Mouse (Mus musculus) large intestine, adult 2 months (tissue): ENCODE data around the gene Atcay. TPM values are rescaled to one million over a fixed set of nuclear protein-coding genes. Genes with fewer than 3 reads are reported as not detected.

ENCODE experiments used
- DNase-seq: peaks from one replicate; pipeline ENCODE4 v3.0.0-alpha.2; 2012; ENCODE audit warnings: low read depth, low spot score
- WGBS: fragments of 180-500 bp; shearing (Covaris S2); methylation state at CpG from one replicate; pipeline ENCODE4 v1.1.7; 2018; 5-methylcytosine and 5-hydroxymethylcytosine counted together
- polyA plus RNA-seq: library from polyadenylated mRNA; depleted of rRNA; stranded (reverse); fragments of >200 nt; gene quantifications from 2 replicates; pipeline ENCODE4 v1.2.3, GENCODE M21; 2012; rRNA removed

Gene Atcay
- polyA plus RNA-seq, result 0.70 and 0.76 TPM in 2 replicates

DNA sequence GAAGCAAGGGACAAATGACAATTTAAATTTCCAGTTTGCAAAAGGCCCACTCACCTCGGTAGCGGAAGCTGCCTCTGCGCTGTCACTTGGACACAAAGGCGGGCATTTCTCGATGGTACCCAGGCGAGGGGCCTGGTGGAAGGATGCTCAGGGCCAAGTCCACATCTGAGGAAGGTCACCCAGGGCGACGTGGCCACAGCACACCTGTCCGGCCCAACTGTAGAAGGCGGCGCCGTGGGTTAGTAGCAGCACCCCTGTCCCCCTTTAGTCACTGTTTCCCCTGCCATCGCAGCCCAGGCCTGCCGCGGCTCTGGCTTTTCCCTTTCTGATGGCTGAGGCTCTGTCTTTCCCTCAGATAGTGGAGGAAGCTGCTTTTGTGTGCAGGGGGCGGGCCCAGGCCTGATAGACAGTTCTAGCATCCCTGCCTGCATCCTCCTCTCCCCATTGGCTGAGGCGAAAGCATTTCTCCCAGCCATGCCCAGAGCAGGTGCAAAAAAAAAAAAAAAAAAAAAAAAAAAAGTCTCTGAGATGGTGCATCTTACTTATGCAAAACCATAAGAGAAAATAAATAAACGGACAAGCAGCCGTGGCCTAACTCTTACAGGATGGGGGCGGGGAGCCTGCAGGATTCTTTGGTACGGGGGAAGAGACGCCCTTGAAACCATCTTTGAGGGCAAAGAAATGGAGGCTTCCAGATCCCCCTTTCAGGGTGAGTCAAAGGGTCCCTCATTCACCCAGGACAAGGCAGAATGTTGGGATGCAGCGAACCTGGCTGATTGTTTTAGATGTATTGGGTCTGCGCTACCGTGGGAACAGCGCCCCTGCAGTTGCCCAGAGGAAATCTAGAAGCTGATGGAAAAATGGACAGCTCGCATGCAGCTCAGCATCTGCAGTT, at the start of gene Atcay:
Atcay (minus strand) TSS at position 396 of the 895 bp plus-strand sequence.
- 23% methylated on average over 27 of the region's 27 CpGs for WGBS
- no peak for DNase-seq

DNA sequence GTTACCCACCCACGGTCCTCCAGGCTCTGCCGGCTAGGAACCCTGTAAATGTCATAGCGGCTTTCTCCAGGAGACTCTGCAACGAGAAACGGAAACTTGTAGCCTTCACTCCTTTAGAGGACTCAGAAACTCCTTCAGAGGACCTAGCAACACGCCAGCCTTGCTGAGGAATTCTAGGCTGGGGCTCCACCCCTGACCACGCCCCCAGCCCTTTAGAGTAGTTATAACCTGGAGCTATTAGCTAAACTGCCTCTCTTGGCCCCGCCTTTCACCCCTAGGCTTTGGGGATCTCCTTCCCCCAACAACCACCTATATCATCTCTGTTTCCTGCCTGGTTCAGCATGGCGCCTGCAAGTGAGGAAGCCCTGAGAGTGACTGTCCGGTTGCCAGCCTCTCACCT, 48.9 kb upstream of the Atcay start:
- 62% methylated on average over 10 of the region's 10 CpGs for WGBS
- DNase-seq, result no peak

DNA sequence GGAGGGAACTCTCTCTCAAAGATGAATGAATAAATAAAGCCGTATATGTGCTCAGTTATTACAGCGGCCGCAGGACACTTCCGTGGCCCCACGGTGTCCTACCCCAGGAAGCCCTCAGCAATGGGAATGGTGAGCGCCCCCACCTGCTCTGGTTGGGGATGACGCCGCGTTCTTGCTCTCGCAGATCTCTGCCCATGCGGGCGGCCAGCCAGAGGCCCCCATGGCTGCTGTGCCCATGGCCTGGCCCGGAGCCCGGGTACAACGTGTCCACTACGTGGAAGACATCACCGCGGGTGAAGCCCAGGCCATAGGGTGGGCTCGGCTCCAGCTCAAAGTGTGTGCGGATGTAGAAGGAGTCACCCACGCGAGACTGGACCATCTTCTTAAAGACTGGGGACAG, 47.0 kb upstream of the Atcay start:
- WGBS, result 90% methylated on average over 22 of the region's 22 CpGs

DNA sequence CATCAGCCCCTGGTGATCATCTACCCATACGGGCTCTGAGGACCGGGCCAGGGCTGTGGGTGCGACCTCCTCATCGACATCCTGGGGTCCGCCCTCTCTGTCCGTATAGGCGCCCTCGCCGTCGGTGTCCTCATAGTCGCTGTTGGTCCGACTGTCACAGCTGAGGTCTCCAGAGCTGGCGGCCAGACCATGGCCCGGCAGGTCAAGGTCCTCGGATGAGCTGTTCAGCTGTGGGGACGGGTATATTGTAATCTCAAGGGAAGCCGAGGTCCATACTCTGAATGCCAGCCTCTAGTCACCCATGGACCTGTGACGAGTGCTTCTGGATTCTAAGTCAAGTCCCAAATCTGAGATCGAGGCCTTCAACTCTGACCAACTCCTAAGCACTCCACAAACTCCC, 43.2 kb upstream of the Atcay start:
- WGBS, result 93% methylated on average over 19 of the region's 19 CpGs
- no peak for DNase-seq

More for the DNA sequence above, 47.0 kb upstream of the Atcay start:
- no peak for DNase-seq

DNA sequence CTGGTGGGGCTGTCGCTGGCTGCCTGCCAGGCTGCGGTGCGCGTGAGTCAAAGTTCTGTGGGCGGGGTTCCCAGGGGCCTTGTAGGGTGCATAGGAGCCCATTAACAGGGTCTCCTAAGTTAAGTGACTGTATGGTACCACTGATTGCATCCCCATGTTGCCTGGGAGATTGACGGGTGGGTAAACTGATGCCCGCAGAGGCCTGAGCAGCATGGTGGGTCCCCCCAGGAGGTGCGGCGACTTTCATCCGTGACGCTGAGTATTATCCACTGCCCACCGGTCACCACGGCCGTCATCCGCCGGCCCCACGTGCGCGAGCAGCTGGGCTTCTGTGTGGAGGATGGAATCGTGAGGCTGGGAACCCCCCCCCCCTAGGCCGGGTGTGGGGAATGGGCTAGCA, 41.7 kb upstream of the Atcay start:
- WGBS, result 82% methylated on average over 21 of the region's 21 CpGs
- DNase-seq, result no peak

DNA sequence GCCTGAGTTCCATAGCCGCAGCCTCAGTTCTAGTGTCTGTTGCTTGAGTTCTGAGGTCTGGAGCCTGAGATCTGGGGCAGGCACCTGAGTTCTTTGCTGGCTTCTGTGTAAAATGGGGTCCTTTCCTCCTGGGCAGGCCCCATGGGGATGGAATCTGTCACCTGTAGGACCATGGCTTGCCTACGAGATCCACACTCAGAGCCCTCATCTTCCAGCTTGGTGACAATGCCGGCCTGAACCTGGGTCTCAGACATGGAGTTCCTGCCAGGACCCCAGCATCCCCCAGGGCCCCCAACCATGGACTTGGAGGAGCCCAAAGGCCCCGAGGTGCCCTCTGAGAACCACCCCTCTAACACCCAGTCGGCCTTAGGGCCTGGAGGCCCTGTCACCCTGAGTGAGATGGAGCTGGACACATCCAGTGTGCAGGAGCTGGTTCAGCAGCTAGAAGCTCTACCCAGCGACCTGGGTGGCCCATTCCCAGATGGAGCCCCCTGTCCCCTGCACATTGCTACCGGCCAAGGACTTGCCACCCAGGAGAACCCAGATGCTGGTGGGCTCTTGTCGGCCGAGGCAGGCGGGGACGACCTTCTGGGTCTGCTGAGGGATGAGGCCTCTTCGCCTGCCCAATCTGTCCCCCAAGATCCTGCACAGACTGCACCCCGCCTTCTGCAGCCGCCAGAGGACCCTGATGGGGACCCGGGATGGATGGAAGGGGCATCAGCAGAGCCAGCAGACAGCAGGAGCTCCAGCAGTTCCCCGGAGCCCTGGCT, 38.2 kb upstream of the Atcay start:
- WGBS, result 66% methylated on average over 16 of the region's 16 CpGs
- no peak for DNase-seq

DNA sequence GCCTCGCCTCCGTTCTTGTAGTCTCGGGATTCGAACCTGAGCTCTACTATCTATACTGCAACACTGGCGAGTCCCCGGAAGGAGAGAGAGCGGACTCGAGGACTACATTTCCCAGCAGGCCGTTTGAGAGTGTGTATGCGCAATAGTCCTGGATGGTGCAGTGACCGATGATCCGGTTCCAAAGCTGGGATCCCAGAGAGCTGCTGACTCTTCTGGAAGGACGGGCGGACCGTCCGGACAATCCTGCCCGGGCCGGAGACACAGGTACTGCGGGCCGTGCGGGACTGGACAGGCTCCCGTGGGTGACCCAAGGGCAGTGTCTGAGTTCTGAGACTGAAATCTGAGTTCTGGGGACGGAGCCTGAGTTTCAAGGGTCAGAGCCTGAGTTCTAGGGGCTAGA, 37.4 kb upstream of the Atcay start:
- peak; percentile 94 for DNase-seq
- WGBS, result under 1% methylated on average over 23 of the region's 23 CpGs

DNA sequence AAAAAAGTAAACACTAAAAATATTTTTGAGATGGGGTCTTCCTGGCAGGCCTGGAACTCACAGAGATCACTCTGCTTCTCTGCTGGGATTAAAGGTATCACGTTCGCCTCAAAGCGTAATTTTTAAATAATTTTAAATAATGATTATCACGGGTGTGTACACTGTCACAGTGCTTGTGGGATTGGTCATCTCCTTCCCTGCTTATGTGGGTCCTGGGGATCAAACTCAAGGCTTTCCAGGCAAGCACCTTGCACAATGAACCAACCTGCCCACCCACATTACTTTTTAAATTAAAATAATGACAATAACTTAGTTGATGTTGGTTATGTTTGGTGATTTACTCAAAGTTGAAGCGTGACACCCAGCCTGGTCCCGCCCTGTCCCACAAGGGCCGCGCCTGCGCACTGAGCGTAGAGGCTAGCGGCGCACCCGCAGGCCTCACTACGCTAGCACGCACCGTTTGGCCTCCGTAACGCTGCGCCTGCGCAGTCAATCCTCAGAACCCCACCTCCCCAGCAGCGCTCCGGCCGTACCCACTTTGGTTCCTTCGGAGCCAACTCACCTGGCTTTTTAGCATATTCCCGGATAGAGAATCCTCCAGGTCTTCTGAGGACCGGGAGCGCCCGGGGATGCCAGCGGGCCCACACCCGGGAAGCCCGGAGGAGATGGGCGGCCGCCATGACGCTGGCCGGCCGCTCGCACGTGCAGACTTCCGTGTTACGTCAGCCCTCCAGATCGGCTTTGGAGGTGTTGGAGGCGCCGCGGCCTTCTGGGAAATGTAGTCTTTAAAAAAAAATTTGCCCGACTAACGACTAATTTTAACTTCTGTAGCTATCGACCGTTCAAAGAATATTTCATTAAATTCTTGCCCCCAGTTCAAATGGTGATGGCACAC, 35.8 kb upstream of the Atcay start, which contains the start of the genes Mrpl54 and Apba3:
Mrpl54 (minus strand) TSS at position 724 of the 895 bp plus-strand sequence.
Apba3 (plus strand) TSS at position 750 of the 895 bp plus-strand sequence.
- peak; percentile 91 for DNase-seq
- under 1% methylated on average over 48 of the region's 48 CpGs for WGBS

DNA sequence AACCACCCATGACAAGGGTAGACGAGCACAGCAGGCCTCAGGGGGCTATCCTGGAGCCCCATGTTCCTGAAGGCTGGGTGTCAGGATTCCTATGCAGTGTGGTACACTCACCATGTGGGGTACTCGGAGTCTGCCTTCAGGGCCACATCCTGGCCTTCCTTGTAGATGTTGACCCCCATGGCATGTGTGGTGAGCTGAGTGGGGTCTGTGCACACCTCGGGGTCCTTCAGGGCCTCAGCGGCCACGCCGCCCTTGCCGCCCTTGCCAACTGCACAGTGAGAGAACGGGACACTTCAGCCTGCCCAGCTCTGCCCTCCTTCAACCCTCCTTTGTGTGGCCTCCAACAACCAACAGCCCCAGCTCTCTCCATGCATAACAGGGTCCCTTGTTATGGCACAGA, 34.9 kb upstream of the Atcay start:
- WGBS, result 91% methylated on average over 8 of the region's 8 CpGs
- DNase-seq, result no peak

DNA sequence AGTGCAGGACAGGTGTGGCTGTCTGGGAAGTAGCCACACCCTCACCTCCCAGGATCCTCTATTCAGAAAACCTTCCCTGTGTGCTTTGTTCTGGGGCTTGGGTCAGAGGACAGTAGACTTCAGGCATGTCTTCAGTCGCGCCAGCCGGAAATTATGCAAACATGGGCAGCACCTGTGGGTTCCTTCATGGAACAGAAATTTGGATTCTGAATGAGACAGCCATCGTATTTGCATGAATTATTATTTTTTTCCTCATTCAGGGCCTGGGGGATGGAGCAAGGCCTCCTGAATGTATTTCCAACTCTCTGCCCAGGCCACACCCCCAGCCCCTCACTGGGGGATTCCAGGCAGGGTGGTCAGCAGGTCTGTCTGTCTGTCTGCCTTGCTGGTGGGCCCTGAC, 30.4 kb upstream of the Atcay start:
- WGBS, result 85% methylated on average over 4 of the region's 4 CpGs
- DNase-seq, result no peak

DNA sequence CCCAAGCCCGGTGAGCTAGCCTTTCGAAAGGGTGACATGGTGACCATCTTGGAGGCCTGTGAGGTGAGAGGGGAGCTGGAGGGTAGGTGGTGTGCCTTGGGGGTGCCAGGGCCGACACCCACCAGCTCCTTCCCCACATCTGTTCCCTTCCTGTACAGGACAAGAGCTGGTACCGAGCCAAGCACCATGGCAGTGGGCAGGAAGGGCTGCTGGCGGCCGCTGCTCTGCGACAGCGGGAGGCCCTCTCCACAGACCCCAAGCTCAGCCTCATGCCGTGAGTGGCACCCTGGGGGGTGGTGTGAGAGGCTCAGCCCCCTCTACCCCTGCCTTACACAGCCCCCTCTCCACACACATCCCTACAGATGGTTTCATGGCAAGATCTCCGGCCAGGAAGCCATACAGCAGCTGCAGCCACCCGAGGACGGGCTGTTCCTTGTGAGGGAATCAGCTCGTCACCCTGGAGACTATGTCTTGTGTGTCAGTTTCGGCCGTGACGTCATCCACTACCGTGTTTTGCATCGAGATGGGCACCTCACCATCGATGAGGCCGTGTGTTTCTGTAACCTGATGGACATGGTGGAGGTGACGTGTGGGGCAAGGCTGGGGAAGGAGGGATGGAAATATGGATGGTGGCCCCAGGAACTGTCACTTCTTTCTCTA, 28.7 kb upstream of the Atcay start:
- DNase-seq, result no peak
- 44% methylated on average over 21 of the region's 21 CpGs for WGBS

DNA sequence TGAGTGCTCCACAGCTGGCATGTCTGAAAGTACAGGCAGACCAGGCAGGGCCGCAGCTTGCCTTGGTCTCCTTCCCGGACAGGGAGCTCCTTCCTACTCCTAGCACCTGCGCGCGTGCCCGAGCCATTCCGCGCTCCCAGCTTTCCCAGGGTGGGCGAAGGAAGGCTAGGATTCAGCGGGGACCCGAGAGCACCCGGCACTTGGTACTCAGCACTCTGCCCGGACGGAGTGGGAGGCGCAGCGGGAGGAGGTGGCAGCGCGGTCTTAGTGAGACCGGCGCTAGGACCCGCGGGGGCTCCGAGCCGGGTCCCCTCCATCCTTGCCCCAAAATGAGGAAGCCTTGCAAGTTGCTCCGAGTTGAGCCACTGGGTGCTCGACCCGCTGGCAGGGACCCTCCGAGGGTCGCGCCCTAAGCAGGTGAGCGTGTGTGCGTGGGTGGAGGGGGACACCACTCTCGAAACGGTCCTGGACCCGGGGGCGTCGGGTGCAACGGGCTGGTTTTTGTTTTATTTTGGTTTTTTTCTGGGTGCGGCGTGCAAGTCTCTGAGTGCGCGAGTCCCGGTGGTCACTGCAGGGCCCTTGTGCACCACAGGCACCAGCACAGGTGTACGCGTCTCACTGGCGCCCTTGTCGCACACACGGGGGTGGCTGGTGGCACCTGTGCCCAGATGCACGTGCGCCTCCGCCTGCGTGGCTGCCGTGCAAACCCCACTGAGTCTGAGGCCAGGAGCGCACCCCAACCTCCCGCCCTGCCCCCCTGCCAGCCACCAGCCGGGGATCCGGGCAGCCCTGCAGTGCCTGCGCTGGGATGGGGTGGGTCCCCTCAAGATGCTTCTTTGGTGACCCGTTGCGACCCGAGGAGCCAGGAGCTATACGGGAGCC, 26.8 kb upstream of the Atcay start:
- DNase-seq, result no peak
- WGBS, result 2% methylated on average over 62 of the region's 62 CpGs

DNA sequence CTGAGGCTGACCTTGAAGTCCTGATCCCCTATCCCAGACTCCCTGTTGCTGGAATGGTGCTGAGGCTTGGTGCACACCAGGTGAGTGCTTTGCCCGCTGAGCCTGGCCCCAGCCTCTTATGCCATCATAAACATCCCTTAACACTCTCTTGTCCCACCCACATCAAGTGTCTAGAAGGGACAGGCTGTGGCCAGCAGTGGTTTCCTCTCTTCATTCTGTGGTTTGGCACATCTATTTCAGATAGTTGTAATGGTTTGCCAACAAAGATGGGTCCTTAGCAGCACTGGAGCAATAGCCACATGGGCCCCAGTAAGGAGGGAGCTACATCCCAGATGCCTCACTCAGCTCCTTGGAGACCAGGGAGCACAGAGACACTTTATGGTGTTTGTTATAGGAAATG, 24.3 kb upstream of the Atcay start:
- WGBS, result 29% methylated on average over 1 of the region's 1 CpGs
- no peak for DNase-seq

DNA sequence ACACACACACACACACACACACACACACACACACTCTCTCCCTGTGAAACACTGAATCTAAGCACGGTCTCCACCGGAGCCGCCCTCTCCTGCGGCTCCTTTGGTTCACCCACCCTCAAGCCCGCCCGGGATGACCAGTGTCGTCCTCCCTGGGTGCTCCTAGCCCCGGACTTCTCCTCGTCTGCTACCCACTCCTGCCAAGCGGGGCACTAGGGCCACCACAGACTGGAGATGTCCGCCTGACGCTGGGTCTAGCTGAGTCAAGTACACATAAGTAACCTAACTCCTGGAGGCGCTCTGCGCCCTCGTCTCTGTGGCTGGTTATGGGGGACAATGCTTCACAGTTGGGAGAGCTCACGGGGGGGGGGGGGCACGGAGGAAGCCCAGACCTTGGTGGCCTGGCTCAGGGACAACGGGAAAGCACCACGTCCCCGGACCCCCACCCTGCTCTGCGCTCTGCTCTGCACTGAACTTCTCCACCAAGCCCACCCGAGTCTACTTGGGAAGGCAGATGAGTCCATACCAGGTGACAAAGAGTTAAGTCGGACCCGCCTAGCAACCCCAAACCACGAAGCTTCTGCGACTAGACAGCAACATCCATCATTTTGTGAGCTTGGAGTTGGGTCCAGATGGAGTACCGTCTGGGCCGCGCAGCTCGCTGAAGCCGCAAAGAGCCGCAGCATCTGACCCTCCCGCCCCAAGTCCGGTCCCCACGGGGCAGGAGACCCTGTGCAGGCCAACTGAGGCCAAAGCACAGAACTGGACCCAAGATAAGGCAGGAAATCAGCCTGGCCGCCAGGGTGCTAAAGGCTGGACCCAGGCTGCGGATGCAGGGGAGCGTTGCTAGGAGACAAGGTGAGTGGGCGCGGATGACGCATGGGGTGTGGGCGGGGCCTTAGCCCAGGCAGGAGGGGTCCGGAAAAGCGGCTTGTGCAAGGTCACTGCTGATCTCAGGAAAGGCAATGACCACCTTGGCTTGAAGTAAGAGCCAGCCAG, 22.1 kb upstream of the Atcay start, which contains the start of gene Matk:
Matk (plus strand) TSS at position 512 of the 996 bp plus-strand sequence.
- DNase-seq, result no peak
- 14% methylated on average over 44 of the region's 44 CpGs for WGBS

DNA sequence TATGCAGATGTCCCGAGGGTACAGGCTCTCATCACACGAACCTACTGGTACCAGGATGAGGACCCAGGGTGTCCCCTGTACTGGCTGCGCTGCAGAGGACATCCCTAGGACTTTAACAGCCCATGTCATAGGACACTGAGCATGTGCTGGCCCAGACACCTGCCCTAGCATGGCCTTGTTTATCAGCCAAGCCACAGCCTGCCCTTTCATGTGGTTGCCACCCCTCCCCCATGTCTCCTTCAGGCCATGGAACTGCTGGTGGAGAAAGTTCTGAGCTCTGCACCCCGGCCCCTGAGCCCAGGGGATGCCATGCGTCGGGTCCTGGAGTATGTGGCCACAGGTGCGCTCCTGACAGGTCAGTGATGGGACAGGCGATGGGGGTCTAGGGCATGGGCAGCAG, 18.8 kb upstream of the Atcay start:
- no peak for DNase-seq
- WGBS, result 88% methylated on average over 8 of the region's 8 CpGs

DNA sequence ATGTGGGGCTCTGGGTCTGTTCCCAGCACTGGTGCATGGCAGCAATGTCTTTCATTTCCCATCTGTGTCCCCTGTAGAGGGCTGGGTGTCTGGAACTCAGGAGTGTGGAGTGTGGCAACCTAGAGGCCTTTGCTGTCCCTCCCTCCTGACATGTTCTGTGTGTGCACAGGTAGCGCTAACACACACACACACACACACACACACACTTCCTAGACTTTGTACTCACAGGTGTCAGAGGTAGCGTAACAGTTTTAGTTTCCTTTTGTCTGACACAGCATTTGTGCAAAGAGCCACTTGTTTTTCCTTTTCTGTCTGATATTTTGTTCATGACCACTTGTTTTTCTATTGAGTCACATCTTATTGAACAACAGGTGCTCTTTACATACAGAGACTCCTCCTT, 17.2 kb upstream of the Atcay start:
- DNase-seq, result no peak
- WGBS, result 41% methylated on average over 2 of the region's 2 CpGs

DNA sequence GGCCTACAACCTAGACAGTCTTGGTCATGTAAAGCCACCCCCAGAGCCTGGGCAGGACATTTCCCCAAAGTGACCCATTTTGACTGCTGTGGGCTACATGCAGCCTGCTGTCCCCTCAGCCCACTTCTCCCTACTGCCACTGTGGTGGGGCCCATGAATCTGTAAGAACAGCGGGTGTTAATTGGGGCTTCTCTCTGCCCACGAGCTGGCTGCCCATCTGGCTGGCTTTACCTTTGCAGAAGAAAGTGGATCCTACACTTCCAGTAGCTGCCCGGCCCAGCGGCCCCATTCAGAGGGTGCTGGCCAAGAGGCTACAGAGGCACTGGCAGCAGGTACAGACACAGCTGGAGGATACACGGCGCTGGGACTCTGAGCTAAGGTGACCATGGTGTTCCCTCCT, 14.5 kb upstream of the Atcay start:
- no peak for DNase-seq
- 92% methylated on average over 6 of the region's 6 CpGs for WGBS
